Mouse (Mus musculus): Measurements from ENCODE around the gene Ncl. TPM values are rescaled to one million over a fixed set of nuclear protein-coding genes. Genes with fewer than 3 reads are reported as not detected.
A peak's percentile ranks its signal among the peaks of the same experiment; 100 is the strongest.

Gene Ncl
- 100 to 1,000 TPM; 135 to 136 TPM for total RNA-seq (2021)

DNA sequence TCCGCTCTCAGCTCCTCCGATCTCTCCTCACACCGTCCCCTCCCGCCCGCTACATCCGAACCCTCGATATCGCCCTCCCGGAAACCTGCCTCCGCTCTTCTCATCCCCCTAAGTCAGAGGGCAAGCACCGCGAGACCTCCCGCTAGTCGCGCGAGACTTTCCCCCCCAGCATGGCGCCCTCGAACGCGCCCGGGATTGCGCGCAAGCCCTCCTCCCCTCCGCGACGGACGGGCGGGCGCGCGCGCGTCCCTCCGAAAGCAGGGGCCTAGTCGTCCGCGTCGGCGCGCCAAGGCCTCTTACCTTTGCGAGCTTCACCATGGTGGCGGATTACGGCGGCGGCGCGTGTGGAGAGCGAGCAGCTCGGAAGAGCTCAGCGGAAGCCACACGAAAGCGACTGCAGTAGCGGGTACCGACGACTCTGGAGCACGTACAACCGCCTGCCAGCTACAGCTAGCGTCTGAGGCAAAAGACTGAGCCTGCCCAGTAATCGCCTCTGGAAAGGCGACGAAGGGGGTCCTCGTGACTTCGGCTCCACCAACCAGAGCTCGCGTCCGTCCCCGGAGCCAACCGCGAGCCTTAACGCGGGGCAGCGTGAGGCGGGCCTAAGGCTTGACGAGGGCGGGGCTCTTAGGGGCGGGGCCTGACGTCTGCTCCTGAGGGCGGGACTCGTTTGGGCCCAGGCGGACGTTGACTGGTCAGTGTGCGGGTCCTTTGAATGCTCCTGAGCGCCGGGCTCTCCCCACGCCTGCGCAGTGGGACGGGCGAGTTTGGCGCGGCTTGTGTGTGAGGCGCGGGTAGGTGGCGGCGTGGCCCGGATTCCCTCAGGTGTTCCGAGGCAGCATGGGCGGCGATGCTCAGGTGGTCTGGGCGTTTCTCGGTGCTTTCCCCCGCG is at the start of gene Ncl:
Ncl (minus strand) TSS at position 495 of the 892 bp plus-strand sequence.
- DNase-seq (ENCODE audit: low spot score in 2 of 2): peak; percentile 97 to 99
- intact Hi-C loops (cut with DNase I): loop anchor here (5.0 to 10.0 kb wide), 2 partner anchors 168 to 294 kb away; partner anchors contain the start of genes Psmd1 and Ptma

DNA sequence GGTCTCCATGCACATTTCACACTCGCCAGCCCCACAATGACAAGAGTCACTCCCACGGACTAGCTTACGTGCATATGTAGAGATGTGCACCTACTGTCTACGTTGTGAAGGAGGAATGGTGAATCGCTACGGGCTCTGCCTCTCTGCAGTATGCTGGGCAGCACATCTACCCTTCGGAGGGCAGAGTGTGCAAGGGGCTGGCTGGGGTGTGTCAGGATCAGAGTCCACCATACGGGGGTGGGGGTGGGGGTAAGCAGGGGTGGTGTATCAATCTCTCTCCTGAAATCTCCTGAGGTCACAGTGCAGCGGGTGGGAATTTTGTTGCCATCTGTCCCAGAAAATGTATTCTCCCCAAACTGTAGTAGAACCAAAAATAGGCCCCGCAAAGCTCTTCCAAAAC is 49.3 kb upstream of the Ncl start:
- intact Hi-C loops (cut with DNase I): no loop called here
- DNase-seq (ENCODE audit: low spot score in 2 of 2): no peak

DNA sequence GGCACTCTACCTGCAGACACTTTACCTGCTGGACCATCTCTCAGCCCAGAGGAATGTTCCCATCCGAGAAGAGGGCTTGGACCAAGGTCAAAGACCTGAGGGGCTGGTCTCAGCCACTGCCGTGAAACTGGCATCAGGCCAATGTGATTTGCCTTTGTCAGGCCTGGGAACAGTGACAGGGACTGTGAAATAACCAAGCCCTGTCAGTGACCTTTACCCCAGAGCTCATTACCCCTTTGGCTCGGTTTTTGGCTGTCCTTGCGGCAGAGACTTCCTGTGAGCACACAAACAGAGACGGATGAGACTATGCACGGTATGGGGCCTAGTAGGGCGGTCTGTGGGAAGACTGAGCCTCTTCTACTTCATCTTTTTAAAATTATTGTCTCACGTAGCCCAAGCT is 47.7 kb upstream of the Ncl start:
- intact Hi-C loops (cut with DNase I): no loop called here
- DNase-seq (ENCODE audit: low spot score in 2 of 2): no peak

DNA sequence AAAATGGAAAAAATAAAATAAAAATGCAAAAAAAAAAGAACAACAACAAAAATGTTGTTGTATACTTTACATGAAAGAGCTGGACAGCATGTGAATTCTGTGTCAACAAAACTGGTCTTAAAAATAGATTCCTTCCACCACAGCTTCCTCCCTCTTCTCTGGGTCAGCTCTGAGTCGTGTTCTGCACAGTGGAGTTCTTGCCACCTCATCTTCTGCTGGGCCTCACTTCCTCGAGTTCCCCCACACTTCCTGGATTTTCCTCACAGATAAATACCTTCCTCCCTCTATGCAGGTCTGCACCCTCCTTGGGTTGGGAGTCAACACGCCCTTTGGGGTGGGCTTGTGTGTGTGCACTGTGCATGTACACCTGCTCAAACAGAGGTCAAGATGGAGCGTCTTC is 47.1 kb upstream of the Ncl start:
- DNase-seq (ENCODE audit: low spot score in 2 of 2): peak in 1 of 2 experiments; percentile 23
- intact Hi-C loops (cut with DNase I): no loop called here

DNA sequence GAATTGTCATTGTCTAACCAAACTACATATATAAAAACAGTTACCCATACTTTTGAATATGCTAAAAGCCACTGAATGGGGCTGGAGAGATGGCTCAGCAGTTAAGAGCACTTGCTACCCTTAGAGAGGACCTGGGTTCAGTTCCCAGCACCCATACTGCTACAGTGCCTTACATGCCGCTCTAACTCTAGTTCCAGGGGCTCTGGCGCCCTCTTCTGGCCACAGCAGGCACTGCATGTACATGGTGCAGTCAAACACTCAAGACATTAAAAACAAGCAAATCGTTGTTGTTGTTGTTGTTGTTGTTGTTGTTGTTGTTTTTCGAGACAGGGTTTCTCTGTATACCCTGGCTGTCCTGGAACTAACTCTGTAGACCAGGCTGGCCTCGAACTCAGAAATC is 45.6 kb upstream of the Ncl start:
- intact Hi-C loops (cut with DNase I): no loop called here
- no peak for DNase-seq (ENCODE audit: low spot score in 2 of 2)

DNA sequence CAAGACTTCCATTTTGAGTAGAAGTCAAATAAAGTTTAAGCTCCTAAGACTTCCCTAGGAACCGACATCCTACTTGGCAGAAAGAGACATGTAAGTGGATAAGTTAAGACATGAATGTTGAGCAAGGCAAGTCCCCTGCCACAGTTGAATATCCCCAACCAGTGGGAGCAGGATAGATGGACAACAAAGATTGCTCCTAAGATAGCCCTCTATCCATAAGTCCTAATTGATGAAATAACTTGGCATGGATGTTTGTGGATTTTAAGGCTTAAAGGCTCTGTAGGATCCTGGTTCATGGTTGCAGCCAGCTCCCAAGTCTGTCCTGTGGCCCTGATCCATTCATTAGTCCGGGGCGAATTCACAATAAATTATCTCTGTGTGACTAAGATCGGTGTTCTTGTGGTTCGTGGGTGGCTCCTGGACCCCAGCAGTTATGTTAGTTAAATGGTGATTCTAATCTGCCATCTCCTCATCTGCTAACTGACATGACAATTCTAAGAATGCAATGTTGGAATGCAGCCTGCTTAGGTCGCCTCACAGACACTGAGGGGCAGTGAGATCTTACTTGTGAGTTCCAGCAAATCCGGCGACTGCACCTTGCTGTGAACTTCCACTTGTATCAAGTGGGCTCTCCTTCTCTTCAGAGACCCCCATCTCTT is 41.0 kb upstream of the Ncl start:
- intact Hi-C loops (cut with DNase I): no loop called here
- no peak for DNase-seq (ENCODE audit: low spot score in 2 of 2)

DNA sequence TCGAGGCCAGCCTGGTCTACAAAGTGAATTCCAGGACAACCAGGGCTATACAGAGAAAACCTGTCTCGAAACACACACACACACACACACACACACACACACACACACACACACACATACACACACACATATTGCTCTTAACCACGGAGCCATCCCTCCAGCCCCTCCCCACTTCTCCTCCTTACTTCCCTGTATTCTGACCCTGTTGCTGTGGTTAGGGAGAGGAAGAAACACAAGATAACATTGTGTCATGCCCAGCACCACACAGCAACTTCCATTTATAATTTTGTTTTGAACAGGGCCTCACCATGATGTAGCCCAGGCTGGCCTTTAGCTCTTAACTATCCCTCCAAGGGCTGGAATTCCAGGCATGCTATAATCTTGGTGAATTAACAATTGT is 40.1 kb upstream of the Ncl start:
- no peak for DNase-seq (ENCODE audit: low spot score in 2 of 2)
- intact Hi-C loops (cut with DNase I): no loop called here

DNA sequence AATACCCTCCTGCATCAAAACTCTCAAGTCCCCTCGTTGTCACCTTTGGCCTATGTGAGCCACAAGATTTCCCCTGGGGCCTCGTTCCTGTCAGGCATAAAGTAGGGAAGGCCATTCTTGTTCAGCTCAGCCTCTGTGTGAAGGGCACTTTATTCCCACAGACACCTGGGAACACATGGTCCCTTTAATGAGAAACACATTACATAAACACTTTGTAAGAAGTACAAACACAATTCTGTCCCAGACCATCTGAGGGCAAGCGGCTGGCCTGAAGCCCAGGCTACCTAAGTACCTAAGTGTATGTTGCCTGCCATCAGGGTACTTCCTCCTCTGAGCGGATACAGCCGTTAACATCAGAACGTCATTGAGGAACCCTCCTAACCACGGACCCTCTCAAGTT is 39.0 kb upstream of the Ncl start:
- DNase-seq (ENCODE audit: low spot score in 2 of 2): no peak
- intact Hi-C loops (cut with DNase I): no loop called here

DNA sequence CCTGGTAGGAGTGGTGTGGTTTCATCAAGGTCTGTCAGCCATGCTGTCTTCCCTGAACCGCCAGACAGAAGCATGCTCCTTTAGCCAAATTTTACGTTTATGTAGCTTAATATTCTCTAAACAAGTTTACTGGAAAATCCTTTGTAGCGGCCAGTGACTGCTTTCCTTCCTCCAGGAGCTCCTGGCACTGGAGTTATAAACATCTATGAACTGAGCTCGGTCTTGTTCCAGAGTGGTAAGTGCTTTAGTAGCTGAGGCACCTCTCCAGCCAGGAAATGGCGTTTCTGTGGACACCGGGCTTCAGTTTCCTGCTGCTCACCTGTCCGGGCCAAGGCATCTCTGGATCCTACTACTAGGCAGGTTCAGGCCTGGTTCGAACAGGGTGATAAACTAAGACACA is 38.4 kb upstream of the Ncl start:
- DNase-seq (ENCODE audit: low spot score in 2 of 2): no peak
- intact Hi-C loops (cut with DNase I): no loop called here

DNA sequence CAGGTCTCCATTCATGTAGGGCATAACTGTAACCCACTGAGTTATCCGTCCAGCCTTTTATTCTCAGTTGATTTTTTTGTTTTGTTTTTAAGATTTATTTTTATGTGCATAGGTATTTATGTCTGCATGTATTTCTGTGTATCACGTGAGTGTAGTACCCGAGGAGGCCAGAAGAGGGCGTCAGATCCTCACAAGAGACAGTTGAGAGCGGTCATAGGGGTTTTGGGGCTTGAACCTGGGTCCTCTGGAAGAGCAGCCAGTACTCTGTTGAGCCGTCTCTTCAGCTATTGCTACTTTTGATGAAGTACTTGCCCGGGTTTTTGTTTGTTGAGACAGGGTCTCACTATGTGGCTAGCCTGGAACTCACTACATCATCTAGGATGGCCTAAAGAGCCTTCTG is 36.7 kb upstream of the Ncl start:
- no peak for DNase-seq (ENCODE audit: low spot score in 2 of 2)
- intact Hi-C loops (cut with DNase I): no loop called here

DNA sequence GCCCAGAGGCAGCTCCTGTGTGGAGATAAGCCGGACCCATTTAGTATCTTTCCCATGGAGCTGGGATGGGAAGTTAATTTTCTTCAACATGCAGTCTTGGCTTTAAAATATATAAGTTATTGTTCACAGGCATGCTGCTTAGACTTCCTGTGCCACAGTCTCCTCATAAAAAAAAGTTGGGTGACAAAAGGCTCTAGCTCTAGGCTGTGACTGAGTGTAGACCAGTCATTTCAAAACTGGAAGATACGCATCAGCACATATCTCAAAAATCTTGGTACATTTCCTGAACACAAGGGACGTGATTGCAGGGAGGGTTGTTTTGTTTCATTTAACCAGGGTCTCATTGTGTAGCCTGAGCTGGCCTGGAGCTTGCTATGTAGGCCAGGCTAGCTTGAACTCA is 35.0 kb upstream of the Ncl start:
- intact Hi-C loops (cut with DNase I): no loop called here
- DNase-seq (ENCODE audit: low spot score in 2 of 2): no peak

DNA sequence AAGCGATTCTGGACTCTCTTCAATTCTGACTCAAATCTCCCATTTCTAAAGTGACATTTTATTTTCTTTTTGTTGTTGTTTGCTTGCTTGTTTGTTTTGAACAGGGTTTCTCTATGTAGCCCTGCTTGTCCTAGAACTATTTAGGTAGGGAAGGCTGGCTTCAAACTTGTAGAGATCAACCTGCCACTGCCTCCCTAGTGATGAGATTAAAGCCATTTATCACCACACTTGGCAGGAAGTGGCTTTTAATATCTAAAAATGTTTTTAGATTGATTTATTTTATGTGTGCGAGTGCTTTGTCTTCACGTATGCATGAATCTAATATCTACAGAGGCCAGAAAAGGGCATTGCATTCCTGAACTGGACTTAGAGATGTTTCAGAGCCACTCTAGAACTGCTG is 34.0 kb upstream of the Ncl start:
- intact Hi-C loops (cut with DNase I): no loop called here
- no peak for DNase-seq (ENCODE audit: low spot score in 2 of 2)

DNA sequence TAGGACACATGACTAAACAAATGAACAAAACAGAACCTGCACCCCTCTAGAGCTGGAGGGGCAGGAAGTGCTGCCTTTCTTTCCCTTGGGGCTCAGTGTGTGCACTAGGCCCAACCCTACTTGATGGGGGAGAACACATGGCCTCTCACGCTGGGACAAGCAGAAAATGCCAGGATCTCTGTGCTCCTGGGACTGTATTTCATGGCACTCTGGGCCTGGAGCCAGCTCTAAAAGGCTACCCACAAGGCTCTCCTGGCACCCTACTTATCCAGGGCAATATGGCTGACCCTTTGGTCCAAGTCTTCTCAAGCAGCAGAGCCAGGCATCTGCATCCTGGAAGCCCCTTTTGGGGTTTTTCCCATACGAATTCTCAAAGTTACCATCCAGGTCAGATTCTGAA is 32.2 kb upstream of the Ncl start:
- intact Hi-C loops (cut with DNase I): no loop called here
- no peak for DNase-seq (ENCODE audit: low spot score in 2 of 2)

DNA sequence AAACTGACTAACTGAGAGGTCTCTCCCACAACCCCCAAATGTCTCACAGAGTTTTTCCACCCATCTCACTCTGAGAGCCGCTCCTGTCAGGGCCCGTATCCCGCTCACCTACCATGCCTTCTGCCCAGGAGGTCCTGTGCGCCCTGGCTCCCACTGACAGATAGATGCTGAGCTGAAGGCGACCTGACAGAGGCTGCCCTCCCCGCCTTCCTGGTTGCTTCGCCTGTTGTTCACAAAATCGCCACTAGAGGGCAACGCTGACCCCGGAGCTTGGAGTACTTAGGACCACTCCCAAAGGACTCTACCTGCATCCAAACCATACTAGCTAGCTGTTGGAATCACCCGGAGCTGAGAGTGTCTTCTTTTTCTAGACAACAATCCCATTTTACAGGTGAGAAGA is 30.0 kb upstream of the Ncl start:
- intact Hi-C loops (cut with DNase I): loop anchor here (5.0 kb wide), 1 partner anchor 43 kb away; no protein-coding TSS in a partner anchor
- peak; percentile 58 to 68 for DNase-seq (ENCODE audit: low spot score in 2 of 2)

DNA sequence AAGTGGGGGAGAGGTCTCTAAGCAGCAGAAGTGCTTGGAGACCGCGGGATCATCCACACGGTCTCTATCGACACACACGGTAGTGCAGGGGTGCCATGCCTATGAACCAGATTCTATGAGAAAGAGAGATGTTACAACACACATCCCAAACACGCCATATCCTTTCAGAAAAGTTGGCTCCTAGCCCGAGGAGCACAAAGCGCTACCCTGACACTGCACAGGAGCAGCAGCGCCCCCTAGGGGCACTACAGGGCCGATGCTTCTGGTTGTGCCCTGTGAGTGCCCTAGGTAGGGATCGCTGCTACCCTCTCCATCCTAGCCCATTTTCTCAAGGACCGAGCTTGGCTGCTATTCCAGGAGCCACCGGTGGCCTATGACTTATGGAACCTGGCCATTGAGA is 21.8 kb upstream of the Ncl start:
- intact Hi-C loops (cut with DNase I): no loop called here

DNA sequence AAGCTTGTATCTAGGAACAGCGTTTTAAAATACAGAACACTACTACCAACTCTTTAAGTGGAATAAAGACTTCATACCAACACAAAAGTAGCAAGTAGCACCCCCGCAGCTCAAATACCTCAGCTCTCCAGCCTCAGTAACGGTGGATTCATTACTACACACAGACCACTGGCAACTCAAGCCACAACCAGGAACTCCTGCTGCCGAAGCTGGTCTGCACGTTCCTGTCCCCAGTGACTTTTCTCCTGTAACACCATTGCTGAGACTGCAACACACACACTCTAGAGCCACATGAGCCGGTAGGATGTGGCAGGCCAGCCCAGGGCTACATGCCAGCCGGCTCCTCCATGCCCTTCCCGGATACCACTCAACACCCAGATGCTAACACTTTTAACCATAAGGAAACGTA is 20.0 kb upstream of the Ncl start:
- peak; percentile 33 to 68 for DNase-seq (ENCODE audit: low spot score in 2 of 2)
- intact Hi-C loops (cut with DNase I): loop anchor here (5.0 kb wide), 1 partner anchor 148 kb away; the partner anchor contains the start of gene Ptma

More for the DNA sequence above, 21.8 kb upstream of the Ncl start:
- peak; percentile 36 to 38 for DNase-seq (ENCODE audit: low spot score in 2 of 2)

DNA sequence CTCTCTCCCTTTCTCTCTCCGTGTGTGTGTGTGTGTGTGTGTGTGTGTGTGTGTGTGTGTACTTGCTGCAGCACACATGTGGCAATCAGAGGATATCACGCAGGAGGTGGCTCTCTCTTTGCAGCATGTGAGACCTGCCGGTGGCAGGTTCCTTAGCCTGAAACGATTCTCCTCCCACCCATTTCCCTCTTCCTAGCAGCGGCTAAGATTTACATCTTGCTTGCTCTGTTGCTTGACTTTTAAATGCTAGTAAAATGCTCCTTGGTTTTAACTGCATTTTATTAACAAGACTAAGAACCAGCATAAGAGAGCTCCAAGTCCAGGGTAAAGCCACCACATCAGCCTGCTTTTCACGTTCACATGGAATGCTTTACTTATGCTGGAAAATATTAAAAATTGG is 19.5 kb upstream of the Ncl start:
- intact Hi-C loops (cut with DNase I): loop anchor here (5.0 kb wide), 1 partner anchor 149 kb away; the partner anchor contains the start of gene Ptma
- DNase-seq (ENCODE audit: low spot score in 2 of 2): peak in 1 of 2 experiments; percentile 64

DNA sequence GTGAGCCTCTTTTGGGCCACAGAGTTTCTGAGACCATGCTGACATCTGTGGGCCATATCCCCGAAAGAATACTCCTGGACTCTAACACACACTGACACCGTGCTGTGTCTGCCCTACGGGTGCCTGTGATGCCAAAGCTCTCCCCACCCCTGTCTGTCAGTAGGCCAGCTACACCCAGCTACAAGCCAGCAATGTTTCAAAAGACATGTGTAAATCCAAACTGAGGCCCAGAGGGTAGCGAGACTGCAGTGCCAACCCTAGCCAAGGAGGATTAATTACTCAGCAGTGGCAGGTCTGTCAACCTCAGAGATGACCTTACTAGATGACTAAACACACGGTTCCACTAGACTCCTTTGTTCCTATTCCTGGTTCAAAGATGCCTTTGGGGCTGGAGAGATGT is 17.2 kb upstream of the Ncl start:
- no peak for DNase-seq (ENCODE audit: low spot score in 2 of 2)
- intact Hi-C loops (cut with DNase I): loop anchor here (5.0 kb wide), 1 partner anchor 151 kb away; the partner anchor contains the start of gene Ptma

DNA sequence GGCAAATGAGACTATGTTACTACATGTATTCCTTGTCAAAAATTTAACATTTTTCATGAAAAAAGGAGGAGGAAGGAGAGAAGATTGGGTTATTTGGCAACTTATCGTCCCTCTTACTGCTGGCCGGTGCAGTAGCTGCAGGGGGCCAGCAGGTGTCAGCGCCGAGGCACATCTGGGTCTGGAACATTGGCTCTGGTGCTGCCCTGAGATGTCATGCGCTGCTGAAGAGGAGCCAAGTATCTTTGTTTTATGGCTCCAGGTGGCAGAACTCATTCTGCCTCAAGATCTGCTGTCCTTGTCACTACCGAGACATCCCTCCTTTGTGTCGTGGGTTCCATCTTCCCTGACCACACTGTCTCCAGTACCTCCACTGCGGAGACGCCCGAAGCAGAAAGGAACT is 12.8 kb upstream of the Ncl start:
- peak; percentile 44 to 56 for DNase-seq (ENCODE audit: low spot score in 2 of 2)
- intact Hi-C loops (cut with DNase I): loop anchor here (5.0 kb wide), 2 partner anchors 45 to 60 kb away; no protein-coding TSS in a partner anchor

DNA sequence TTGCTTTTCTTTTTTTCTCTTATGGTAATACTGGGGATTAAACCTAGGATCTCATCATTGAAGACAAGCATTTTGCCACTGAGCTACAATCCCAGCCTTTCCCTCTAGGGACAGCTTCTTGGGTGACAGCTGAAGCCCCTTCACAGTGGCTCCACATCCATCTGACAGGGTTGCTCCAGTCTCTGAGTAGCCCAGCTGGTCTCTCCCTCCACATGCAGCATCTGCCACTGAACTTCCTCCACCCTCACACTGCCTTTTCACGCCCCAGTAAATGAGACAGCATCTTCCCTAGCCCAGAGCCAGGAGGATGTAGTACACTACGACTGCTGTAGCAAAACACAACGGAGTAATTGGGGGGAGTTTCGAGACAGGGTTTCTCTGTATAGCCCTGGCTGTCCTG is 8.9 kb upstream of the Ncl start:
- DNase-seq (ENCODE audit: low spot score in 2 of 2): peak in 1 of 2 experiments; percentile 62
- intact Hi-C loops (cut with DNase I): no loop called here

DNA sequence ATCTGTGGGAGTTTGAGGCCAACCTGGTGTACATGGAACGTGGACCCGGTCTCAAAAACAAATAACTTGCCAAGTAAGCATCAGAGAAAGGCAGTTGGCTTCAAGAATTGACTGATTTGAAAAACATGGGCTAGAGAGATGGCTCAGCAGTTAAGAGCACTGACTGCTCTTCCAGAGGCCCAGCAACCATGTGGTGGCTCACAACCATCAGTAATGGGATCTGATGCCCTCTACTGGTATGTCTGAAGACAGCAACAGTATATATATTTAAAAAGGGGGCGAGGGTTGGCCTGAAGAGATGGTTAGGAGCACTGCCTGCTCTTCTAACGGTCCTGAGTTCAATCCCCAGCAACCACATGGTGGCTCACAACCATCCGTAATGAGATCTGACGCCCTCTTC is 4.5 kb upstream of the Ncl start:
- no peak for DNase-seq (ENCODE audit: low spot score in 2 of 2)
- intact Hi-C loops (cut with DNase I): no loop called here
